Mouse (Mus musculus): ENCODE results near the gene Serinc2. TPM values are rescaled to one million over a fixed set of nuclear protein-coding genes. Genes with fewer than 3 reads are reported as not detected.
"Not testable (repeated sequence)": the region's sequence is repeated elsewhere in the genome, so short reads cannot be mapped to it uniquely, and the experiment has no call there.

The Serinc2 gene
- polyA plus RNA-seq, 1 experiment: 9.0 TPM

DNA sequence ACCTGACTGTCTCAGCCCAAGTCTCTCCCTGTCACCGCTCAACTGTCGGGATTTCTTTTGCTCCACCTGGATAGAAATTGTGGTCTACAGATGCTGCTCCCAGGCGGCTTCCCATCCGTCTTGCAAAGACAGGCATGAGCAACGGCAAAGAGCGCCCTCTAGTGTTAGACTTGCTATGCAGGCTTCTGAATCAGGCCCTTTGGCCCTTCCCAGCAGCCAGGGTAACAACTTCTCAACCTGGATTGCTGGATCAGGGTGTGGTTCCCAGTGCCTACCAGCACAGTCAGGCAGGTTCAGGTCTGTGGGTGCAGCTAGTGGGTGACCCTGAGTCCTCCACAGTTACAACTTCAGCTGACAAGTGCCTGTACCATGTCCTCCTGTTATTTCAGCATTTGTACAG is 32.9 kb downstream of the Serinc2 start:
- Histone ChIP-seq H3K4me1 (ENCODE audit: control insufficient read depth, insufficient read depth, low read length) (no peaks in the 10 kb centered on the region), H3K4me3 (ENCODE audit: insufficient read depth, low read length) (no peak overlapping the region), H3K27ac (ENCODE audit: insufficient read depth, low read length) (no peak overlapping the region)
- TF ChIP-seq POLR2A (IDR thresholded peaks at IDR 0.05; ENCODE audit: extremely low read depth, insufficient read depth, low read length): no peak
- TF ChIP-seq CTCF (IDR thresholded peaks at IDR 0.05; ENCODE audit: extremely low read depth, insufficient read depth, low read length): peak; percentile 90

DNA sequence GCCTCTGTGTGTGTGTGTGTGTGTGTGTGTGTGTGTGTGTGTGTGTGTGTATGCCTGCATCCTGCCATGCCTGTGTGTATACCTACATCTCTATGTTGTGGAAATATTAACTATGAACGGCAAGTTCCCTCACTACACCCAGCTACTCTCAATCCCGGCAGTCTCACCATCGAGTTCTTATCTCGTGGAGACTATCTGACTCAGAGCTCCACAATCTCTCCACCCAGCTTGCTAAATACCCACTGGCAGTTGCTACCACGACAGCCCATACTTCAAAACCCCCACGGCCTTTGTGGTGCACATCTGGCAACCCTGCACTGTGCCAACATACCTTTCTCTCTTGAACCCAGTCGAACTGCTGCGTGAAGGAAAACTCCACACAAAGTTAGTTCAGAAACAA is 34.3 kb downstream of the Serinc2 start:
- no peak overlapping the region for H3K27ac ChIP-seq (ENCODE audit: insufficient read depth, low read length)
- H3K4me1 ChIP-seq (ENCODE audit: control insufficient read depth, insufficient read depth, low read length): no peaks in the 10 kb centered on the region
- TF ChIP-seq POLR2A (IDR thresholded peaks at IDR 0.05; ENCODE audit: extremely low read depth, insufficient read depth, low read length) (no peak), CTCF (IDR thresholded peaks at IDR 0.05; ENCODE audit: extremely low read depth, insufficient read depth, low read length) (no peak)
- H3K4me3 ChIP-seq (ENCODE audit: insufficient read depth, low read length): no peak overlapping the region

DNA sequence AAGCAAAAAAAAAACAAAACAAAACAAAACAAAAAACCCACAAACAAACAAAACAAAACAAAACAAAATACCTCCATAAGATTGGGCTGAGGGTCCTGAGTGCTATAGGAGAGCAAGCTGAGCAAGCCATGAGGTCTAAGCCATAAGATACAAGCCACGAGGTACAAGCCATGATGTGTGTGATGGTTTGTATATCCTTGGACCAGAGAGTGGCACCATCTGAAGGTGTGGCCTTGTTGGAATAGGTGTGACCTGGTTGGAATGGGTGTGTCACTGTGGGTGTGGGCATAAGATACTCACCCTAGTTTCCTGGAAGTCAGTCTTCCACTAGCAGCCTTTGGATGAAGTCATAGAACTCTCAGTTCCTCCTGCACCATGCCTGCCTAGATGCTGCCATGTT is 35.4 kb downstream of the Serinc2 start:
- H3K27ac ChIP-seq (ENCODE audit: insufficient read depth, low read length); H3K4me3 ChIP-seq (ENCODE audit: insufficient read depth, low read length); H3K4me1 ChIP-seq (ENCODE audit: control insufficient read depth, insufficient read depth, low read length): not testable (repeated sequence)

DNA sequence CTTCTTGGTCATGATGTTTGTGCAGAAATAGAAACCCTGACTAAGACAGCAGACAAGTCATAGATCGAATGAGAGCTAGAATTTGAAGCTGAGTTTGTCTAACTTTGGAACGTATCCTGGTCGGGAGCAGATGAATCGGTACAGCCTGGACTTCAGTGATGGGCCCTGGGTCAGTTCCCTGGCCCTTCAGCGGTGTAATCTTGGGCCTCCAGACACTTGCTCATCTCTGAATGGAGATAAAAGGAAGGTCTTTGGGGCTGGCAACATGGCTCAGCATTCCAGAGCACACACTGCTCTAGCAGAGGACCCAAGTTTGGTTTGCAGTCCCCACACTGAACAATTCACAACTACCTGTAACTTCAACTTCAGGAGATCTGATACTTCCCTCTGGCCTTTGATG is 36.0 kb downstream of the Serinc2 start:
- no peak overlapping the region for H3K27ac ChIP-seq (ENCODE audit: insufficient read depth, low read length)
- H3K4me1 ChIP-seq (ENCODE audit: control insufficient read depth, insufficient read depth, low read length): no peaks in the 10 kb centered on the region
- no peak overlapping the region for H3K4me3 ChIP-seq (ENCODE audit: insufficient read depth, low read length)
- TF ChIP-seq CTCF (IDR thresholded peaks at IDR 0.05; ENCODE audit: extremely low read depth, insufficient read depth, low read length) (no peak), POLR2A (IDR thresholded peaks at IDR 0.05; ENCODE audit: extremely low read depth, insufficient read depth, low read length) (no peak)

DNA sequence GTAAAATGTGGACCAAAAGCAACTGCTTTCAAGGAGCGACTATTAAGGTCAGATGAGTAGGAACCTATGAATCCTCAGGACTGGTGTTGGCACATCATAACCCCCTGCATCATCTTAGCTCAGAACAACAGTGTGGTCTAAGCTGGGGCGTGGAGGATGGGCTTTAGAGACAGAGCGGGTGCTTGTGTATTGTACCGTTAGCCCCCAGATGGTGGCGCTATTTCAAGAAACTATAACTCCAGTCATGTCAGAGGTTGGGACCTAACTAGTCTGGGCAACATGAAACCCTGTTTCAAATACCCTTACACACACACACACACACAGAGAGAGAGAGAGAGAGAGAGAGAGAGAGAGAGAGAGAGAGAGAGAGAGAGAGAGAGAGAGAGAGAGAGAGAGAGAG is 38.3 kb downstream of the Serinc2 start:
- Histone ChIP-seq H3K4me1 (ENCODE audit: control insufficient read depth, insufficient read depth, low read length) (no peaks in the 10 kb centered on the region), H3K4me3 (ENCODE audit: insufficient read depth, low read length) (no peak overlapping the region), H3K27ac (ENCODE audit: insufficient read depth, low read length) (no peak overlapping the region)
- TF ChIP-seq POLR2A (IDR thresholded peaks at IDR 0.05; ENCODE audit: extremely low read depth, insufficient read depth, low read length) (no peak), CTCF (IDR thresholded peaks at IDR 0.05; ENCODE audit: extremely low read depth, insufficient read depth, low read length) (no peak)

DNA sequence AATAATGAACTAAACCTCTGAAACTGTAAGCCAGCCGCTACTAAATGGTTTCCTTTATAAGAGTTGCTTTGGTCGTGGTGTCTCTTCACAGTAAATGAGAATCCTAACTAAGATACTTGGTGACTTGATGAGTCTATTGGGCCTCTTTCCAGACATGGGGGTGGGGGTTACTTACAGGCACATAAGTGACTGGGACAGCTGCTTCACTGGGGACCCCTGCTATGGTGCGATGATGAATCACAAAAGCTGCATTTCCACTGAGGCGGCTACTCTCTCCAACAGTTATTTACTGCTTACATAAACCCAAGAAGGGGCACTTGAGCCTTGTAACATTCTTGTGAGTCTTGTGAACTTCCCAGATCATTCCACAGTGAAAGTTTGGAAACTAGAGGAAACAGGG is 41.4 kb downstream of the Serinc2 start:
- Histone ChIP-seq H3K4me1 (ENCODE audit: control insufficient read depth, insufficient read depth, low read length) (no peaks in the 10 kb centered on the region), H3K27ac (ENCODE audit: insufficient read depth, low read length) (no peak overlapping the region), H3K4me3 (ENCODE audit: insufficient read depth, low read length) (no peak overlapping the region)
- TF ChIP-seq CTCF (IDR thresholded peaks at IDR 0.05; ENCODE audit: extremely low read depth, insufficient read depth, low read length): no peak
- no peak for TF ChIP-seq POLR2A (IDR thresholded peaks at IDR 0.05; ENCODE audit: extremely low read depth, insufficient read depth, low read length)

DNA sequence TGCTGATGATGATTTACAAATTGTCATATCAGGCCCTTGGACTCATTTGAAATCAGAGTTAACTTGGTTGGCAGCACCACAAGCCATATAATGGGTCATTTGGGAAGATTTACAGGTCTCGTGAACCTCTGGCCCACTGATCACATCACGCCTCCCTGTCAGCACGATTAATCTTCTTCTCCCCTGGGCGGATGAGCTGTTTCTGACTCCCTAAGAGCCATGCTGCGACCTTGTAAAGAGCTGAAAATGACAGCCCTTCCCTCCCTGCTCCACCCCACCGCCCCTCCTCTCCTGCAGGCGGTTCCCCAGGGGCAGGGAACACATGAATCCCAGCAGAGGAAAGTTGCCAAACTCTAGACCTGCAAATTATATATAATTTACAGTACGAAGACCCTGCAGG is 42.6 kb downstream of the Serinc2 start:
- no peak overlapping the region for H3K27ac ChIP-seq (ENCODE audit: insufficient read depth, low read length)
- no peak overlapping the region for H3K4me3 ChIP-seq (ENCODE audit: insufficient read depth, low read length)
- no peaks in the 10 kb centered on the region for H3K4me1 ChIP-seq (ENCODE audit: control insufficient read depth, insufficient read depth, low read length)
- no peak for TF ChIP-seq POLR2A (IDR thresholded peaks at IDR 0.05; ENCODE audit: extremely low read depth, insufficient read depth, low read length)
- no peak for TF ChIP-seq CTCF (IDR thresholded peaks at IDR 0.05; ENCODE audit: extremely low read depth, insufficient read depth, low read length)

DNA sequence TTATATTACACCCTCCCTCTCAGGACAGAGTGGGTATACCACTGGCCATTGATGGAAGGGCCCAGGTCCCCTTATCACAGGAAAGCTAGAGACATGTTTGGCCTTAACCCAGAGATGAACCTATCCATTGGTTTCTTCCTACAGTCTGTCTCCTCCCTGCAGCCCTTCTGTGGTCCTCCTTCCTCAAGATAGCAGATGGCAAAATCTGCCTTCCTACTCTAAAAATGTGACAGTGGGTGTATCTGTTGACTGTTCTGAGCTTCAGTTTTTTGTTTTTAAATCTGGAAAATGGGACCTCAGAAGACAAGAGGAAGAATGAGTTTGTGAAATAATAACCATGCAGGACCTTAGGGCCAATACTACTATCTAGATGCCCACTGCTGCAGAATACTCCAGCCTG is 54.9 kb downstream of the Serinc2 start:
- TF ChIP-seq CTCF (IDR thresholded peaks at IDR 0.05; ENCODE audit: extremely low read depth, insufficient read depth, low read length): no peak
- TF ChIP-seq POLR2A (IDR thresholded peaks at IDR 0.05; ENCODE audit: extremely low read depth, insufficient read depth, low read length): no peak
- H3K4me3 ChIP-seq (ENCODE audit: insufficient read depth, low read length): no peak overlapping the region
- no peak overlapping the region for H3K27ac ChIP-seq (ENCODE audit: insufficient read depth, low read length)
- peaks cover 1% of the 10 kb centered on the region; the same call in 1 of the 2 replicates for H3K4me1 ChIP-seq (ENCODE audit: control insufficient read depth, insufficient read depth, low read length)

DNA sequence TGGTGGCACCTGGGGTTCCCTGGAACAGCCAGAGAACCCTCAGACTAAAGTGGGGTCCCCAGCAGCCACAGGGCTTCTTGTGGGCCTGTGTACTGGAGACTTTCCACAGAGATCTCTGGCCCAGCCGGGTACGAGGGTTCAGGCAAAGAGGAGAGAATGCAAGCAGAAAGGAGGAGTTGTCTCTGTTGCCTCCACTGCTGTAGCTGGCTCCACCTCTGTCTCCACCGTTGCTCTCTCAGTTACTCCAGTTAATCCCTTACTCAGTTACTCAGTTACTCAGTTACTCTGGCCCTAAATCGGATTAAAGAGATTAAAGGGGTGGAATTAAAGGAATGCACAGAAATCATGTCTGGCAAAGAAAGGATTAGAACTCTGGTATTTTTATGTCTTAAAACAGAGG is 56.8 kb downstream of the Serinc2 start, which contains the start of gene Gm853:
Gene Gm853 (minus strand): TSS at position 223 of the 400 bp plus-strand sequence.
- Histone ChIP-seq H3K4me1 (ENCODE audit: control insufficient read depth, insufficient read depth, low read length) (peaks cover 1% of the 10 kb centered on the region; the same call in 1 of the 2 replicates), H3K4me3 (ENCODE audit: insufficient read depth, low read length) (no peak within 1 kb of the TSS), H3K27ac (ENCODE audit: insufficient read depth, low read length) (no peak within 1 kb of the TSS)
- TF ChIP-seq CTCF (IDR thresholded peaks at IDR 0.05; ENCODE audit: extremely low read depth, insufficient read depth, low read length): no peak
- no peak for TF ChIP-seq POLR2A (IDR thresholded peaks at IDR 0.05; ENCODE audit: extremely low read depth, insufficient read depth, low read length)

DNA sequence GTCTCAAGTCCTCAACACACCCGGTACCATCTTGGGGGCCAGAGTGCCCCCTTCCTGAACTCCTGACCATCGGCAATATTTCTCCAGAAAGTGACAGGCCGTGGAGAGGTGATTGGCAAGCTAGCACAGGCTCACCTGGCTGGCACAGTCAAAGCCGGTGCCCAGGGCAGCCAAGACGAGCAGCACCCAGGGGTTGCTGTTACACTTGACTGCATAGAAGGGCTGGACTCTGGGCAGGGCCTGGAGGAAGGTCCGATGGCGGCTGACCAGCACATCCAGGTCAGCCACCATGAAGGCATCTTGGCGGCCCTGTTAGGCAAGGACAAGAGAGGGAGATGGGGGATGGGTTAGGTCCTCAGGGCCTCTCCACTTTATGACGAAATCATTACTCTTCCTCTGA is 58.8 kb downstream of the Serinc2 start:
- Histone ChIP-seq H3K4me3 (ENCODE audit: insufficient read depth, low read length) (no peak overlapping the region), H3K4me1 (ENCODE audit: control insufficient read depth, insufficient read depth, low read length) (peaks cover 1% of the 10 kb centered on the region; the same call in 1 of the 2 replicates), H3K27ac (ENCODE audit: insufficient read depth, low read length) (no peak overlapping the region)
- TF ChIP-seq CTCF (IDR thresholded peaks at IDR 0.05; ENCODE audit: extremely low read depth, insufficient read depth, low read length) (no peak), POLR2A (IDR thresholded peaks at IDR 0.05; ENCODE audit: extremely low read depth, insufficient read depth, low read length) (no peak)

DNA sequence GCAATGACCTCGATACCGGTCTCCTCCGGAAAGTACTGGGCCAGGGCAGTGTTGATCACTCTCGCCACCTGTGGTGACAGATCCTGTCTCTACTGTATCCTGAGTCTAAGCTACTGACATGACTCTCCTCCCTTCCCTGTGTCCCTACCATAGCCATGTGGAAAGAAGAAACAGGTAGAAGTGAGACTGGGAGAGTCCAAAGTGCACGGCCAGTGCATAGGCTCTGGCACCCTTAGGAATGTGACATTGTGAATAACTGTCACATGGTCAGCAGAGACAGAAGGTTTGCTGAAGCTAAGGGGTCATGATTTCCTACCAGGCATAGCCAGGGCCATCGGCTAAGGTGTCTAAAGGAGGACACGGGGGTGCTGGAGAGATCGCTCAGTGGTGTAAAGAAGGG is 63.6 kb downstream of the Serinc2 start:
- no peak overlapping the region for H3K4me3 ChIP-seq (ENCODE audit: insufficient read depth, low read length)
- H3K27ac ChIP-seq (ENCODE audit: insufficient read depth, low read length): no peak overlapping the region
- no peak for TF ChIP-seq CTCF (IDR thresholded peaks at IDR 0.05; ENCODE audit: extremely low read depth, insufficient read depth, low read length)
- no peak for TF ChIP-seq POLR2A (IDR thresholded peaks at IDR 0.05; ENCODE audit: extremely low read depth, insufficient read depth, low read length)
- H3K4me1 ChIP-seq (ENCODE audit: control insufficient read depth, insufficient read depth, low read length): no peaks in the 10 kb centered on the region
